Mouse (Mus musculus): ENCODE measurements around the gene Col2a1.
A peak's percentile ranks its signal among the peaks of the same experiment; 100 is the strongest.

The Col2a1 gene

GRCm38 (mm10) chr15:98003822-98004739 lies at the start of gene Col2a1:
Gene Col2a1, minus strand, starts transcription at chr15:98004695.
- no peak for DNase-seq

GRCm38 (mm10) chr15:98051685-98052084 lies 47.2 kb upstream of the Col2a1 start:
- no peak for DNase-seq

- no peak for DNase-seq
Observed at GRCm38 (mm10) chr15:98048918-98049700, 44.6 kb upstream of the Col2a1 start.

- DNase-seq, result no peak
Observed at GRCm38 (mm10) chr15:98044387-98044786, 39.9 kb upstream of the Col2a1 start.

GRCm38 (mm10) chr15:98043967-98044366 lies 39.5 kb upstream of the Col2a1 start:
- no peak for DNase-seq

- no peak for DNase-seq
Observed at GRCm38 (mm10) chr15:98042508-98042907, 38.0 kb upstream of the Col2a1 start.

- DNase-seq, result no peak
Observed at GRCm38 (mm10) chr15:98039682-98040081, 35.2 kb upstream of the Col2a1 start.

- no peak for DNase-seq
Observed at GRCm38 (mm10) chr15:98036578-98036977, 32.1 kb upstream of the Col2a1 start.

GRCm38 (mm10) chr15:98035076-98035755 lies 30.7 kb upstream of the Col2a1 start:
- DNase-seq, result no peak

- no peak for DNase-seq
Observed at GRCm38 (mm10) chr15:98033233-98033748, 28.8 kb upstream of the Col2a1 start.

GRCm38 (mm10) chr15:98029798-98030197 lies 25.3 kb upstream of the Col2a1 start:
- DNase-seq, result no peak

- peak; percentile 33 for DNase-seq
Observed at GRCm38 (mm10) chr15:98026967-98027904, 22.7 kb upstream of the Col2a1 start.

GRCm38 (mm10) chr15:98025611-98026010 lies 21.1 kb upstream of the Col2a1 start:
- DNase-seq, result no peak

- no peak for DNase-seq
Observed at GRCm38 (mm10) chr15:98023137-98023536, 18.6 kb upstream of the Col2a1 start.

GRCm38 (mm10) chr15:98021886-98022285 lies 17.4 kb upstream of the Col2a1 start:
- no peak for DNase-seq

- DNase-seq, result no peak
Observed at GRCm38 (mm10) chr15:98019047-98019446, 14.6 kb upstream of the Col2a1 start.

GRCm38 (mm10) chr15:98017925-98018324 lies 13.4 kb upstream of the Col2a1 start:
- DNase-seq, result no peak

GRCm38 (mm10) chr15:98012810-98013209 lies 8.3 kb upstream of the Col2a1 start:
- DNase-seq, result no peak

GRCm38 (mm10) chr15:98005181-98005580 lies 686 bp upstream of the Col2a1 start:
- no peak for DNase-seq

- DNase-seq, result no peak
Observed at GRCm38 (mm10) chr15:98004740-98005159, 255 bp upstream of the Col2a1 start.

GRCm38 (mm10) chr15:98002991-98003821 lies 1.3 kb downstream of the Col2a1 start:
- peak; percentile 59 for DNase-seq

Measured in lung, postnatal 10 days (tissue).